In the genomic region with DNA sequence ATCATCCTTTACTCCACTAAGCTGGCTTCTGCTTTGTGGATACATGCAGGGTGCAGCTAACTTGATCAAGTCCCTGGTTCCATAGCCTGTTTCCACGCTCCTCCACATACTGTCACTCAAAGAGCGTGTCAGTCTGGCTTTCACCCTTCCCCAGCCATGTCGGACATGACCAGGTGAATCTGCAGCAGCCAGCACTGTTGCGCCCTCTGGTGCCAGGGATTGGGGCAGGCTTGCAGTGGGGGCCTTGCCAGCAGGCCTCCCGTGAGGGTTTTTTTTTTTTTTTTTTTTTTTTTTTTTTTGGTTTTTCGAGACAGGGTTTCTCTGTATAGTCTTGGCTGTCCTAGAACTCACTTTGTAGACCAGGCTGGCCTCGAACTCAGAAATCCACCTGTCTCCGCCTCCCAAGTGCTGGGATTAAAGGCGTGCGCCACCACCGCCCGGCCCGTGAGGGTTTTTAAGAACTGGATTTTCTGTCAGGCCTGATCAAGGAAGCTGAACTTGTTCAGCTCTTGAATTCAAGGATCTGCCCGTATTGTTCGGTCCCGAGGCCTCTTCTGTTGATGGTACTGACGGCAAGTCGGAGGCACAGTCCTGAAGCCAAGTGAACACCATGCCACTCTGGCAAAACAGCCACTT, we compare ENCODE assay signal across 8 mouse cellular contexts. TPM values are rescaled to one million over a fixed set of nuclear protein-coding genes. Genes with fewer than 3 reads are reported as not detected.
A peak's percentile ranks its signal among the peaks of the same experiment; 100 is the strongest.
DNase-seq lines count a peak whose midpoint lies in the region; ATAC-seq and TF ChIP-seq lines count a peak whose summit lies in the region.

No protein-coding gene starts in this region.

- no peak overlapping the region for H3K4me2 ChIP-seq in neural tube, embryonic 11.5 days (ENCODE audit: low read depth)
- no peak overlapping the region for H3K4me2 ChIP-seq in neural tube, embryonic 15.5 days

- TF ChIP-seq POLR2A in cortical plate, adult 2 months (IDR thresholded peaks at IDR 0.05; ENCODE audit: extremely low read depth, insufficient read depth, low read length) = no peak

- no peak overlapping the region for H3K27ac ChIP-seq in neural tube, embryonic 11.5 days (ENCODE audit: low read depth, low read length)
- no peak overlapping the region for H3K27ac ChIP-seq in neural tube, embryonic 15.5 days (replicated peaks)
- H3K27ac ChIP-seq in cortical plate, adult 2 months (ENCODE audit: insufficient read depth, low read length) = no peak overlapping the region

- no peaks in the 10 kb centered on the region for H3K9me3 ChIP-seq in neural tube, embryonic 11.5 days (ENCODE audit: control insufficient read depth, low read length)
- no peaks in the 10 kb centered on the region for H3K9me3 ChIP-seq in neural tube, embryonic 15.5 days (replicated peaks)

- no peaks in the 10 kb centered on the region for H3K27me3 ChIP-seq in neural tube, embryonic 11.5 days (ENCODE audit: control insufficient read depth, insufficient read depth, low read length)
- H3K27me3 ChIP-seq in neural tube, embryonic 15.5 days (replicated peaks) = no peaks in the 10 kb centered on the region

- H3K4me1 ChIP-seq in neural tube, embryonic 11.5 days (ENCODE audit: control insufficient read depth, insufficient read depth, low read length) = no peaks in the 10 kb centered on the region
- H3K4me1 ChIP-seq in neural tube, embryonic 15.5 days = 0 out of 2 replicates have a peak, but pooled peaks cover 4% of the 10 kb centered on the region
- peaks cover 13% of the 10 kb centered on the region for H3K4me1 ChIP-seq in cortical plate, adult 2 months (ENCODE audit: control insufficient read depth, insufficient read depth, low read length)

- H3K4me3 ChIP-seq in neural tube, embryonic 11.5 days (ENCODE audit: low read depth, low read length) = no peak overlapping the region
- no peak overlapping the region for H3K4me3 ChIP-seq in neural tube, embryonic 15.5 days (replicated peaks)
- H3K4me3 ChIP-seq in cortical plate, adult 2 months (ENCODE audit: insufficient read depth, low read length) = no peak overlapping the region

- TF ChIP-seq CTCF in cortical plate, adult 2 months (IDR thresholded peaks at IDR 0.05; ENCODE audit: extremely low read depth, insufficient read depth, low read length) = peak; percentile 46

- 88% methylated on average over 15 of the region's 18 CpGs for WGBS in neural tube, embryonic 11.5 days
- 84% methylated on average over 17 of the region's 18 CpGs for WGBS in neural tube, embryonic 15.5 days

- H3K36me3 ChIP-seq in neural tube, embryonic 11.5 days (ENCODE audit: control insufficient read depth, insufficient read depth, low read length) = peaks cover 55% of the 10 kb centered on the region
- H3K36me3 ChIP-seq in neural tube, embryonic 15.5 days = peaks cover 82% of the 10 kb centered on the region

- ATAC-seq in neural tube, embryonic 11.5 days (ENCODE audit: insufficient read depth, low FRiP score, low TSS enrichment) = no peak
- ATAC-seq in neural tube, embryonic 15.5 days (ENCODE audit: low FRiP score) = no peak

- H3K9ac ChIP-seq in neural tube, embryonic 11.5 days (ENCODE audit: low read length) = no peak overlapping the region
- no peak overlapping the region for H3K9ac ChIP-seq in neural tube, embryonic 15.5 days (replicated peaks)

- peak; percentile 46 for DNase-seq in neural tube, embryonic 11.5 days (ENCODE audit: low spot score)
- DNase-seq in ZHBTc4 (ENCODE audit: low read depth, low spot score) = peak; percentile 83
- peak; percentile 71 for DNase-seq in kidney, adult 18-20 months
- peak; percentile 79 for DNase-seq in lung, postnatal 36 days
- peak; percentile 89 for DNase-seq in thymus, postnatal 14 days
- DNase-seq in frontal cortex, postnatal 14 days (ENCODE audit: low spot score in 2 of 2) = no peak

RNA-seq across cellular contexts. Expression of gene Prrc2b, which starts 41.1 kb away (rescaled TPM):
- 73.9 and 81.1 TPM in 2 replicates for polyA plus RNA-seq in neural tube, embryonic 11.5 days (2014; fragmentation: Nextera tagmentation; extraction: Ambion mirVana)
- 56.6 and 59.9 TPM in 2 replicates for polyA plus RNA-seq in neural tube, embryonic 15.5 days (2015; fragmentation: Nextera tagmentation; extraction: Ambion mirVana)
- 97.6 and 99.1 TPM in 2 replicates for polyA plus RNA-seq in cortical plate, adult 2 months (2012; rRNA removed)

RNA-seq across cellular contexts. Expression of gene Pomt1, which starts 44.4 kb away (rescaled TPM):
- 20.7 and 20.8 TPM in 2 replicates for polyA plus RNA-seq in neural tube, embryonic 11.5 days (2014; fragmentation: Nextera tagmentation; extraction: Ambion mirVana)
- polyA plus RNA-seq in neural tube, embryonic 15.5 days (2015; fragmentation: Nextera tagmentation; extraction: Ambion mirVana) = 30.7 and 30.9 TPM in 2 replicates
- polyA plus RNA-seq in cortical plate, adult 2 months (2012; rRNA removed) = 16.8 and 19.1 TPM in 2 replicates

Comparison
In these comparisons a context has a peak if more than half of its experiments do, and no peak if none do; other contexts are left out.
1. DNase-seq: peak in neural tube, embryonic 11.5 days (single experiment), ZHBTc4 (single experiment), kidney, adult 18-20 months (single experiment), lung, postnatal 36 days (single experiment) and thymus, postnatal 14 days (single experiment); none in frontal cortex, postnatal 14 days (0 of 2).